Mouse (Mus musculus) neutrophil, adult 83 days (primary cell): ENCODE data around the gene Rbm45. TPM values are rescaled to one million over a fixed set of nuclear protein-coding genes. Genes with fewer than 3 reads are reported as not detected.

Source experiments
- total RNA-seq, 2 experiments: library from RNA; stranded (reverse); gene quantifications; one replicate each; pipeline ENCODE4 v1.2.4; 2023

The Rbm45 gene
- 10 to 100 TPM; 15.4 to 19.1 TPM for total RNA-seq

DNA sequence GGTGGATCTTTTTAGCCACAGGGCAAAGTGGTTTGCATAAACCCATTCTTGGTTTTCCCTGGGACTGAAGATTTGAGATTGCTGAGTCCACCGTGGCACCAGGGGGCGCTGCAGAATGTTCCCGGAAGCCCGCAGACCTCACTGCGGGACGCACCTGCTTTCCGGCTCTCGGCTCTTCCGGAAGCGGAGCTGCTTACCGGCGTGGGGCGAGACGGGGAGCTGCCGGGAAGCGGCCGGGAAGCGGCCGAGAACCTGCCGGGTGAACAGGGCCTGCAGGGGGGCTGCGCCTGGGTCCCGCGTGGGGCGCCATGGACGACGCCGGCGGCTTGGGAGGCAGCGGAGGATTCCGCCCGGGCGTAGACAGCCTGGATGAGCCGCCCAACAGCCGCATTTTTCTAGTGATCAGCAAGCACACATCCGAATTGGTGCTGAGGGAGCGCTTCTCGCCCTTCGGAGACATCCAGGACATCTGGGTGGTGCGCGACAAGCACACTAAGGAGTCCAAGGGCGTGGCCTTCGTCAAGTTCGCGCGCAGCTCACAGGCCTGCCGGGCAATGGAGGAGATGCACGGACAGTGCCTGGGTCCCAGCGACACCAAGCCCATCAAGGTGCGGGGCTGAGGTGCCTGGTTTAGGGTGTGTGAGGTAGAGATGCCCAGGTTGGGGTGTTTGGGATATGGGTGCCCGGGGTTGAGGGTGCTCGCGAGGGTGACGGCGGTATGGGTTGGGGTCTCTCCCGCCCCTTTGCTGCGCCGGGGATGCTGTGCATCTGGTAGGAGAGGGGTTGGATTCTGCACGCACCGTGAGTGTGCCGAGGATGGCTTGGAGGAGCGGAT is at the start of gene Rbm45:
TSS of gene Rbm45 (plus strand) at position 164 of the 835 bp plus-strand sequence.

GRCm38 (mm10) chr2:76338215-76339156 is 31.3 kb upstream of the Rbm45 start, which contains the start of gene Pde11a:
TSS of gene Pde11a (minus strand) at chr2:76338774.

DNA sequence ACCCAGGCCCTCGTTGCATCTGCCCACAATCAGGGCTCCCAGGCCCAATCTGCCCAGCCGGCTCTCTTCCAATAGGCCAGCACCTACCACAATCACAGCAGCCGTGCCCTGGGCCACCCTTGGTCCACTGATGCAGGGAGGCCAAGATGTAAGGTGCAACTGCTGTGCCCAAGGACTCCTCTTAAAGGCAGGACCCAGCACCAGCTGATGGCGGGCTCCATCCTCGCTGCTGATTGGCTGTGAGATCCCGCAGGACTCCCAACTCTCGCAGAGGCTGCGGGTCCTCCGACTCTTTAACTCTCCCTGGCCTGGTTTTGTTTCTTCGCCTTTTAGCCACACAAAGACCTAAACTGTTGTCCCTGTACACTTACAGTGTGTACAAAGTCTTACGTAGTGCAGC is 9.6 kb upstream of the Rbm45 start, which contains the start of gene Cyct:
TSS of gene Cyct (minus strand) at position 225 of the 400 bp plus-strand sequence.

DNA sequence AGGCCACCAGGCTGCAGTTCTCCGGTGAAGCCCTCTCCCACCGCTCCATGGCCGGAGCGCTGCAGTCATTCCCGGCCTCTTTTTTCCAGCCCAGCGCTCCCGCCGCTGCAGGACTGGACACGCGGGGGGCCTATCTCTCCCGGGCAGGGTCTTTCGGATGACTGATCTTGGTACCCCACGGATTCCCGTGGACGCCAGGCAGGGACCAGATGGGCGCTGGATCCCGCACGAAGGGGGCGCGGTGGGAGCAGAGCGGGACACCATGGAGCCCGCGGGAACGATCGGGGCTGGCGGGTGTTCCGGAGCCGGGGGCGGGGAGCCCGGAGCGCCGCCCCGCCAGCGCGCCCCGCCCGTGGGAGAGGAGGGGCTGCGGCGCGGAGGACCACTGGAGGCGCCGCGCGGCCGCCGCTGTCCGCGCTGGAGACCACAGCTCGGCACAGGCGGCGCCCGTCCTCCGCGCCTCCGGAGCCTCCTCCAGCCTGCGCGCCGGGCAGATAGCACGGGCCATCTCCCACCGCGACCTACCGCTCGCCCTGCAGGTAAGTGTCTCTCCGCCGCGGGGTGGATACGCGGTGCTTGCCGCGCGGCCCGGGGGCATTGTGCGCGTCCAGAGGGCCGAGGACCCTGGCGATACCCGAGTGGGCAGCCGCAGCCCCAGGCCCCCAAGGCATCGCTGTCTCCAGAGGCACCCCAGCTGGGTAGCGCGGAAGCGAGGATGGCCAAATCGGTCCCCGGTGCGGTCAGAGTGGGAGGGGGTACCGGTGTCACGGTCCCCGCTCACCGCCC is 36.6 kb downstream of the Rbm45 start, which contains the start of gene Osbpl6:
TSS of gene Osbpl6 (plus strand) at position 358 of the 786 bp plus-strand sequence.

Other genes with a start within 250 kb of the Rbm45 start
- gene Pde11a, start 31.2 kb upstream of the Rbm45 start, total RNA-seq, result not detected
- gene Cyct, start 9.5 kb upstream of the Rbm45 start, total RNA-seq, result not detected
- gene Osbpl6, start 36.5 kb downstream of the Rbm45 start, total RNA-seq, result not detected